Mouse (Mus musculus) layer of hippocampus, adult 8-10 months (tissue): ENCODE data around the gene Tubg1. TPM values are rescaled to one million over a fixed set of nuclear protein-coding genes. Genes with fewer than 3 reads are reported as not detected.

Experiments
- DNase-seq, 2 experiments: peaks; one replicate each; pipeline ENCODE4 v3.0.0; 2022; ENCODE audit warnings: low spot score in 2 of 2
- total RNA-seq, 4 experiments: library from RNA; stranded (reverse); gene quantifications; 2 replicates each; pipeline ENCODE4 v1.2.4; 2022

The Tubg1 gene
- total RNA-seq: 10 to 100 TPM; 39.8 to 43.9 (median 43.3) TPM

DNA sequence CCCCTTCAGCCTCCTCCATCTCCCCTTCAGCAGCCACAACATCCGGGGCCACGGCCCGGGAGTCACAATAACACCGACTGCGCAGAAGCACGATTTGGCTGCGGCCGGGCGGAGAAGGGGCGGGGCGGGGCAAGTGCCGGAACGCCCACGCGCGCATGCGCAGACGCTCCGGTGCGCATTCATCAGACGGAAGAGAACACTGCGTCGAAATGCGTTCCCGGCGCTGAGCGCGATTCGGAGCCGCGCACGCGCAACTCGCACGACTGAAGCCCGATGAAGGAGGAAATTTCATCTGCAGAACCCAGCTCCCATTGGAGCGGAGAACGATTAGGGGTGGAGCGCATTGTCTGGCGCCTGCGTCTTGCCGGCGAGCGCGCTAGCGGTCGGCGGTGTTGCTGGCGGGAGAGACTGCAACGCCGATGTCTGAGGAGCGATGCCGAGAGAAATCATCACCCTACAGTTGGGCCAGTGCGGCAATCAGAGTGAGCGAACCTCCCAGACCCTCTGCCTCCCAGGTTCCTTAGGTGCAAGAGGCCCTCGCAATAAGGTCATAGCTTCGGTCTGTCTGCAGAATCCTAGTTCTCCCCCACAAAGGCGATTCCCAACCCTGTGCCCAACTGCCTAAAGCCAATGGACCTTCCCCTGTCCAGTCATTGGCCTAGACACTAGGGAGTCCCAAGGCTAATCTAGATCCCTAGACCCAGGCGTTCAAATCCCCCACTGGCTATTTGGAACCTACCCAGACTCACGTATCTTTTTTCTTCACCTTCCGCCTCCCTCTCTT lies at the start of gene Tubg1, which contains the start of gene Retreg3:
Tubg1 (plus strand) TSS at position 178 of the 784 bp plus-strand sequence.
Retreg3 (minus strand) TSS at position 133 of the 784 bp plus-strand sequence.
- peak; percentile 97 to 99 for DNase-seq

DNA sequence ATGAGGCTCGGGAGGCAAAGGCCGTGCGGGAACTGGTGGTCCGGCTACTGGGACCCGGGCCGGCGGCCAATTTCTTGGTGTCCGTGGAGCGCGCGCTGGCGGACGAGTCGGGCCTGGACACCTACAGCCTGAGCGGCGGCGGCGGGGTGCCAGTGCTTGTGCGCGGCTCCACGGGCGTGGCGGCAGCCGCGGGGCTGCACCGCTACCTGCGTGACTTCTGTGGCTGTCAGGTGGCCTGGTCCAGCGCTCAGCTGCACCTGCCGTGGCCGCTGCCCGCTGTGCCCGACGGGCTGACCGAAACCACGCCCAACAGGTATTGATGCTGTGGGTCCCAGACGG lies 49.6 kb upstream of the Tubg1 start:
- no peak for DNase-seq

DNA sequence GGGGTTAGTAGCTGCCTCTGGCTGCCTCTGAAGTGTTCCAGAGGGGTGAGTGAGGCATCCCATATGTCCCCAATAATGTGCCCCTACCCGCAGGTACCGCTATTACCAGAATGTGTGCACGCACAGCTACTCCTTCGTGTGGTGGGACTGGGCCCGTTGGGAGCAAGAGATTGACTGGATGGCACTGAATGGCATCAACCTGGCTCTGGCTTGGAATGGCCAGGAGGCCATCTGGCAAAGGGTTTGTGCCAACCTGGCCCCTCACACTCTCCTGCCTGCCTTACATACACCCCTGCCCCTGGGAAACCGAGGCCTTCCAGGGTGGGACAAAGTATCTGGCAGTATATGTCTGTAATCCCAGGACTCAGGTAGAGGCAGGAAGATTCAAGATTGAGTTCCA lies 48.8 kb upstream of the Tubg1 start:
- DNase-seq: no peak

DNA sequence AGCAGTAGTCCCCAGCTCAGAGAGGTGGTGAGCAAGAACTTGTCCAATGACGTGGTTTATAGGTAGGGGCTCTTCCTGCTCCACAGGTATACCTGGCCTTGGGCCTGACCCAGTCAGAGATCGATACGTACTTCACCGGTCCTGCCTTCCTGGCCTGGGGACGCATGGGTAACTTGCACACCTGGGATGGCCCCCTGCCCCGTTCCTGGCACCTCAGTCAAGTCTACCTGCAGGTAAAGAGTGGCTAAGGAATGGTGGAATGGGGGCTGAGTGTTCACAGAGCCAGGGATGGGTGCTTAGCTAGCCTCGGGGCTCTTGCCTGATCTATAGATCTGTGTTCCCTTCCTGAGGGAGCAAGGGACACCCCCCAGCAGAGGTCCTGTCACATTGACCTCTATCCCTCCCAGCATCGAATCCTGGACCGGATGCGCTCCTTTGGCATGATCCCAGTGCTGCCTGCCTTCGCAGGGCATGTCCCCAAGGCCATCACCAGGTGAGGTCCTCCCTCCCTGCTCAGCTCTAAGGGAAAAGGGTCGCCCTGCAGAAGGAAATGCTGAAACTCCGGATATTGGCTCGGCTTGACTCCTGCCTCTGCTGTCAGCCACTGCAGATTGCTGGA lies 47.8 kb upstream of the Tubg1 start:
- no peak for DNase-seq

DNA sequence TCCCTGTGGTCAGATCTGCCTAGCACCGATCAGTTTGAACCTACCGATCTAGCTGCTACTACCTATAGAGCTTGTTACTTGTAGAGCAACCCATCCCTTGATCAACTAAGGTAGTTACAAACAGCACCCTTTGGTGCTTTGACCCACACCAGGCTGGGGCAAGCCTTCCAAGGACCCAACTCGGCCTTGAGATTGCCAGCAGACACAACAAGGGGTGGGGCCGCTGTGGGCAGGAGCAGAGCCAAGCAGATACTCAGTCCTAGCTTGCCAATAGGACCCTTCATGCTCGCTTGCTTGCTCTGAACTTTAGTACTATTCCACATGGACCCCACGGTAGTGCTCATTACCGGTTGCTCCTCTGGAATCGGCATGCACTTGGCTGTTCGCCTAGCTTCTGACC lies 41.6 kb upstream of the Tubg1 start, which contains the start of gene Hsd17b1:
Hsd17b1 (plus strand) TSS at position 291 of the 400 bp plus-strand sequence.
- no peak for DNase-seq

DNA sequence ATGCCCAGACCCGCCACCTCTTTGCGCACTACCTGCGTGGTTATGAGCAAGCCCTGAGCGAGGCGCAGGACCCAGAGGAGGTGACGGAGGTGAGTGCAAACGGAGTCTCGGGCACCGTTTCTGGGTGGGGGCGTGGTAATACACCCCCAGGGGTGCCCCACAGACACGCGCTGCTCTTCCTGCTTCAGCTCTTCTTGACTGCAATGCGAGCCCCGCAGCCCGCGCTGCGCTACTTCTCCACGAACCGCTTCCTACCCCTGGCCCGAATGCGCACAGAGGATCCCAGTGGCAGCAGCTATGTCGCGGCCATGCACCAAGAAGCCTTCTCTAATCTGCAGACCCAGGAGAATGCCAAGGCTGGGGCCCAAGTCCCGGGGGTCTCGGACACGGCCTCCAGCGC lies 40.0 kb upstream of the Tubg1 start:
- DNase-seq: no peak

DNA sequence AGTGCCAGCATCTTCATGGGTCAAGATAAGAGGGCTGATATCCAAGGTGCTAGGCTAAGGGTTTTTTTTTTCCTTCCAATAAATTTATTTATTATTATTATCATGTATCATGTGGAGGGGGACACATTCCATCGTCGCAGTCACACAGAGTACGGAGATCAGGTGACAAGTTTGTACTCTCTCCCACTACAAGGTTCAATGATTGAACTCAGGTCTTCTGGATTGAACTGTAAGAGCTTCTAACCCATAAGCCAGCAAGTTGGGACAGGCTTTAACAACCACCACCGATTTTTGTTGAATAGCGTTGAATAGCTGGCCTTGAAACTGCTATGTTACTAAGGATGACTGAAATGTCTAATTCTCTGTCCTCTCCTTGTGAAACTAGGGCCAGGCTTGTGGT lies 39.3 kb upstream of the Tubg1 start:
- no peak for DNase-seq

DNA sequence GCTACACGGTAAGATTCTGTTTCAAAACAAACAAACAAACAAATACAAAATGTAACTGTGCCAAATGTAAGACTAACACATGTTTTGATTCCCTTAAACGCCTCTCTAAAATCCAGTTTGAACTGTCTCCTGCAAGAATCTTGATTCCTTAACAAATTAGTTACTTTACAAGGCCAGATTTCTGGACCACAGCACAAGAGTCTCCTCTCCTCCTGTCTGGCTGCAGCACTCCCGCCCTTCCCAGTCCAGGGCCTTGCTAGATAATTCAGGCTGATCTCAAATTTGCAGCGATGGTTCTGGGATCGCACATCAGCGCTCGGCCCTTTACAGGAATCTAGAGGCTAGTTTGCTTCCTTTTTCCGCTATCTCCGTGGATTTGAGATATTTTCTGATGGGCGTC lies 38.1 kb upstream of the Tubg1 start:
- DNase-seq: no peak

DNA sequence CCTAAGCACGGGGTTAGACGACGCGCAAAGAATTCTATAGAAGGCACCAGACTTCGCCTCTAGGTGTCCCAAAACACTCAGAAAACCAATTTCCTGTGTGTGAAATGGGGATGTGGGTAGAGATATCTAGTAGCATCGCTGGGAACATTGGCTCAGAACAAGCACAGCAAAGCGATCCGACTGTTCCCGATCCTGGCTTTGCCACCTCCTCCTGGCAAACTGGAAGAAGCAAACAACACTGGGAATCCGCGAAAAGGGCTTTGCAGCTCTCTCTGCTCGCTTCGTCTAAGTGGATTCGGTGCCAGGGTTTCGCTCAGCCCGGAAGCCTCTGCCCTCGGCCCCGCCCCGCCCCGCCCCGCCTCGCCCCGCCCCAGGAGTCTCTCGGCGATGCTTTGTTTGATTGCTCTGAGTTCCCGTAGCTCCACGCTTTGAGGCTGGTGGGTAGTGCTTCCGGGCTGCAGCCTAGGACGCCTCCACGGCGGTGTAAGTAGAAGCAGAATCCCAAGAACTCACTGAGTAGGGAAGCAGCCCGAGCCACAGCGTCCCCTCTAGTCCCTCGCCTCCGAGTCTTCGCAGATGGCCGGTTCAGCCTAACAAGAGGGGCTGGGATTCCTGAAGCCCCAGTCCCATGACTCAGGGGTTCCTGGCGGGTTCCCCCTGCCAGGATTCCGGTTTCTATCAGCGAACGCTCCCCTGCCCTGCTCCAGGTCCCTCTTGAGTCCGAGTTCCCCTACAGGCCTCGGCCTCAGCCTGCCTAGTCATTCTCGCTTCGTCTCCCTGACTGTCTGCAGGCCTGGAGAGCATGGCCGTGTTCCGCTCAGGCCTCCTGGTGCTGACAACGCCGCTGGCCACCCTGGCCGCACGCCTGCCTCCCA lies 37.3 kb upstream of the Tubg1 start, which contains the start of gene Coasy:
Coasy (plus strand) TSS at position 358 of the 875 bp plus-strand sequence.
- peak; percentile 87 for DNase-seq

DNA sequence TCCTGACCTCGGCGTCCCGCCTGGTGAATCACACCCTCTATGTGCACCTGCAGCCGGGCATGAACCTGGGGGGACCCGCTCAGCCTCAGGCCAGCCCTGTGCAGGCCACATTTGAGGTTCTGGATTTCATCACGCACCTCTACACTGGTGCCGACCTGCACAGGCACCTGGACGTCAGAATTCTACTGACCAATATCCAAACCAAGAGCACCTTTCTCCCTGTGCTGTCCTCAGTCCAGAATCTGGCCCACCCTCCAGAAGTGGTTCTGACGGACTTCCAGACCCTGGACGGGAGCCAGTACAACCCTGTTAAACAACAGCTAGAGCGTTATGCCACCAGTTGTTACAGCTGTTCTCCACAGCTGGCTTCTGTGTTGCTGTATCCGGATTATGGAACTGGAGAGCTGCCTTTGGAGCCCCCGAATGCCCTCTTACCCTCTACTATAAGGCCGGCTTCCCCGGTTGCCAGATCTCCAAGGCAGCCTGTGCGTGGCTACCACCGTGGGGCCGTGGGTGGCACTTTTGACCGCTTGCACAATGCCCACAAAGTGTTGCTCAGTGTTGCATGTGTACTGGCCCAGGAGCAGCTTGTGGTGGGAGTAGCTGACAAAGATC lies 36.5 kb upstream of the Tubg1 start:
- no peak for DNase-seq

DNA sequence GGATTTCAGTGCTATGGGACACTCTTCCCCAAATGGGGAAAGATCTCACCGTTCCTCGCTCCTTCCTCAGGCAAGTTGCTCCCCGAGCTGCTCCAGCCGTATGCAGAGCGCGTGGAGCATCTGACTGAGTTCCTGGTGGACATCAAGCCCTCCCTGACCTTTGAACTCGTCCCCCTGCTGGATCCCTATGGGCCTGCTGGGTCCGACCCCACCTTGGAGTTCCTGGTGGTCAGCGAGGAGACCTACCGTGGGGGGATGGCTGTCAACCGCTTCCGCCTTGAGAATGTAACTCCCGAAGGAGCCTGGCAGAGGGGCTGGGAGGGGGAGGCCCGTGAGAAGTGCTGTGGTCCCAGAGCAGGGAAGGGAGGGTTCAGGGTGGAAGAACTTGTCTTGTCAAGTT lies 35.5 kb upstream of the Tubg1 start:
- DNase-seq: no peak

DNA sequence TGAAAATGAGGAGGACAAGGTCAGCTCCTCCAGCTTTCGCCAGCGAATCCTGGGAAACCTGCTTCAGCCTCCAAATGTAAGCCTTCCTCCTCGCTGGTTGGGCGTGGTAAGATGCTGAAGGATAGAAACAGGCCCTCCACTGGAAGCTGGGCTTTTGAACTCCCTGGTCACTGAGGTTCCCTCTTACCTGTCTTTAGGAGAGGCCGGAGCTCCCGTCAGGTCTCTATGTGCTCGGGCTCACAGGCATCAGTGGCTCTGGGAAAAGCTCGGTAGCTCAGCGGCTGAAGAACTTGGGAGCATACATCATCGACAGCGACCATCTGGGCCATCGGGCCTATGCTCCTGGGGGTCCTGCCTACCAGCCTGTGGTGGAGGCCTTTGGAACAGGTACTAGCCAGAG lies 34.9 kb upstream of the Tubg1 start:
- no peak for DNase-seq

DNA sequence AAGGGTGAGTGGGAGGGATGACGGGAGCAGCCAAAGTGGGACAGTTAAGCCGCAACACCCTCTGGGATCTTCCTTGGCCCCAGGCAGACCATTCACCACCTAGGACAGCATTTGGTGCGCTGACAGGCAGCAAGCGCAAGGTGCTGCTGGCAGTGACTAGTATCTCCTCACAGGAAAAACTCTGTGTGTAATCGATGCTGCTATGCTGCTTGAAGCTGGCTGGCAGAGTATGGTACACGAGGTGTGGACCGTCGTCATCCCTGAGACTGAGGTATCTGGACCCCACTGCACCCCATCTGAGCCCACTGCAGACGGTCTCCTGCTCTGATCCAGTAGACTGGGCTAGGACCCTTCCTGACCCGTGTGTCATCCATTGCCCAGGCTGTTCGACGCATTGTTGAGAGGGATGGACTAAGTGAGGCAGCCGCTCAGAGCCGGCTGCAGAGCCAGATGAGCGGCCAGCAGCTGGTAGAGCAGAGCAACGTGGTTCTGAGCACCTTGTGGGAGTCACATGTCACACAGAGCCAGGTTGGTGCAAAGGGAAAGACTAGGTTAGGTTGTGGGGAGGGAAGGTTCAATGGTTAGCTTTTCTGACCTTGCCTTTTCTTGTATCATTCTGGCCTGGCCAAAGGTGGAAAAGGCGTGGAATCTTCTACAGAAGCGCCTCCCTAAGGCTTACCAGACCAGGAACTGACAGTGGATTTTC lies 34.0 kb upstream of the Tubg1 start:
- no peak for DNase-seq

DNA sequence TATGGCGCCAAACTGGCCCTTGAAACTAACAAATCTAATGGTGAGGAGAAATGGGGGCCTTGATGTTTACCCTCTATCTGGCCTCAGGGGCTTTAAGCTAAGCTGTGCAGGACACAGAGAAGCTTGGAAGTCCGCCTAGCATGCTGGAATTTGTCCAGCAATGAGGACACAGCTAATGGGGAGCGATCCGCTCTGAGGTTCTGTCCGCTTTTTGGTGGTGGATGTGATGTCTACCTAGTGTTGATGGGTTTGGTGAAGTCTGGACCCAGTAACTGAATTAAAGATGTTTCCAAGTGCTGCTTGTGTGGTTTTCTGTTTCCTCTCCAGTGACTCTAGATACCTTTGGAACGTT lies 33.4 kb upstream of the Tubg1 start:
- DNase-seq: no peak

DNA sequence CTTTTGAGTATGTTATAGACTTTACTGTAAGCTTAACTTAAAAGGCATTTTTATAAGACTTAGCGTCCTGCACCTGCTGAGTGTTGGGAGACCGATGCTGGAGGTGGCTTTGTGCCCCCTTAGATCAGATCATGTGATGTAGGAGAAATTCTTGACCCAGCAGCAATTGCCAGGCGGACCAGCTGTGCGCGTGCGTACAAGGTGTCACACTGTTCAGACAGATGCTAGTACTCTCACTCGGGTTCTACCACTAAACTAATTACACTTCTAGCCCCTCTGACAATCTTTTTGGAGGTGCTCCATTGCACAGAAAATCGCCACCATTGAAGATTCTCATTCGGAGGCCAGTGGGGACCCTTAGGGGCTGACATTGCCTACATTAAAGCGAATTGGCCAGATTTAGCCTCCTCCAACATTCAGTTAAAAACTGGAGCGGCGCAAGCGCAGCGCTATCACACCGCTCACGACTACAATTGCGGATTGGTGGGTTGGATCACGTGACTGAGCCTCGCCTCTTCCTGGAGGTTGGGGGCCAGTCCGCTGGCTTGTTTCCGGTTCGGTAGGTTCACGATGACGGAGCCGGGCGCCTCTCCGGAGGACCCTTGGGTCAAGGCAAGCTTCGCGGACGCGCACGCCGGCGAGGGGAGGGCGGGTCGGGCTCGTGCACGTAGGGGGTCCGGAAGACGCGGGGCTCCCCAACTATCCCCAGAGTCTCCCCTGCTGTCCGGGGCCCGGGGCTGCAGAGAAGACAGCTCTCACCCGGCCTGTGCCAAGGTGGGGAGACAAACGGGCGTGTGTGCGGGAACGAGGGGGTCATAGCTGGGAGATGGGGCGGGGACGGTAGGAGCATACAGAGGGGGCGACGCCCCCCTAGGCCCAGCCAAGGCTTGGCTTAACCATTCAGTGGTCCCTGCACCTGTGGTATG lies 32.7 kb upstream of the Tubg1 start, which contains the start of gene Mlx:
Mlx (plus strand) TSS at position 522 of the 926 bp plus-strand sequence.
- peak; percentile 88 to 91 for DNase-seq

DNA sequence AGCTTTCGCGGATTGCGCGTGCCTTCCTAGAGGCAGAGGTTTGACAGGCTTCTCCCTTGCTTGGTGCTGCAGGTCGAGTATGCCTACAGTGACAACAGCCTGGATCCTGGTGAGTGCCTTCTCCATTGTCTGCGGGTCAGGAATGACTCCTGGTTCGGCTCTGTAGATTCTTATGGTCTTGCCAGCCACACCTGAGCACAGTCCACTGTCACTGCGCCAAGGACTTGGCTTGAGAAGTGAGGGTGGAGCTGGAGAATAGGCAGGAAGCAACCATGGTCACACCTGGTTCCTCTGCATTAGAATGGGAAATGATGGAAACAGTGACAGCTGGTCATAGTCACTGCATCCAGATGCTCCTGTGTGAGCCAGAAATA lies 32.1 kb upstream of the Tubg1 start:
- DNase-seq: no peak

DNA sequence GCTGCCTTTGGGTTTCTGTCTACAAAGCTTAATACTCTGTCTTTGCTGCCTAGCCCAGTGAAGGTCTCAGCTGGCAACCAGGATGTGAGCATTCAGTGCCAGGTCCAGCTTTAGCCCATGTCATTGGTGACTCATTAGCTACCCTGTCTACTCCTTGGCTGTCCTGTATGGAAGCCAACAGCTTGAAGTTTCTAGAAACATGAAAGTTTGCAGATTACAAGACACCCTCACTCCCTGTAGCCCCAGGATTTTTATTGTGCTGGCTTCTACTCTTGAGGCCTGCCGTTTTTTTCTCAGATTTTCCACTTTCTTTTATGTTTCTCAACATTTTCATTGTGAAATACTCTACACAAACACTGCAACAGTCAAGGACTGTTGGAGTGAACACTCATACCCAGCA lies 29.8 kb upstream of the Tubg1 start:
- DNase-seq: no peak

DNA sequence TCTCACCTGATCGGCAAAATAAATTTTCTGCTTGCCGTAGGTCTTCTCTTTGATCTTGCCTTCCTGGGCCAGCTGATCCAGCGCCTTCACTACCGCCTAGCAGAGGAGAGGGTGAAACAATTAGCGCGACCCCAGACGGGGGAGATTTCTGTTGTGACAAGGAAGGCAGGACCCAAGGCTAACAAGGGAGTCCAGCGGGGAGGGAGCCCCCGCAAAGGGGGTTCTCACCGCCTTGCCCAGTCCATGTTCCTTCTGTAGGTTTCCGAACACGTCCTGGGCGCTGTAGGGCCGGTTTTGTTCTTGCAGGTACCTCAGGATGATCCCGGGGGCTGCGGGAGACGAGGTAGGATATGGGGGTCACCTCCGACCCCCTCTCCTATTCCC lies 24.8 kb upstream of the Tubg1 start:
- DNase-seq: no peak

DNA sequence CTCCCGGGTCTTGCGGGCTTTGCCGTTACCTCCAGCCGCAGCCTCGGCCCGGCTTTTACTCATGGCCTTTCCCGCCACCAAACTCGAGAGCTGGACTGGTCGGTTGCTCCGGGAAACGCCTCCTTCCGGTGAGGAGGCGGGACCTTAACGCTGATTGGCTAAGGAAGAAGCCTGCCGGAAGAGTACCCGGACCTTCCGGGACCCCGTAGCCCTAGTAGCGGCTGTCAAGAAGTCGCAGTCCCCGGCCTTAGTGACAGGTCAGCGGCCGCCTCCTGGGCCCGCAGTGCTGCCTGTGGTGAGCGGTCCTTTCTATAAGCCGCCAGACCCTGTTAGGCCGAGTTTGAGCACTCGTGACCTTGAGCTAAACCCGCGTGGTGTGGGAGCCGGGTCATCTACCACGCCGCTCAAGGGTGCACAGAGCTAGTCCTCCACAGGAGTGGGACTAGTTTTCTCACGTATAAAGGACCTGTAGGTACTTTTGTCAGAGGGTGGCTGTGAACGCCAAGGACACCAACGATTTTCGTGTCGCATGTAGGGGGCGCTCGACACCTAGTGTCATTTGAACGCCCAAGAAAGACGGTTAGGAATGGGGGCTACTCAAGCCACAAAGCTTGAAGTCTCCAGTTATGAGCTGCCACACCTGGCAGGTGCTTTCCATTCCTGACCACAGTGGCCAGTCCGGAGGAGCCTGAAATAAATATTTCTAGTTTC lies 24.3 kb upstream of the Tubg1 start, which contains the start of gene Psmc3ip:
Psmc3ip (minus strand) TSS at position 123 of the 711 bp plus-strand sequence.
- peak; percentile 92 to 93 for DNase-seq
